Mouse (Mus musculus): ENCODE measurements around the gene 4921517D22Rik.

DNA sequence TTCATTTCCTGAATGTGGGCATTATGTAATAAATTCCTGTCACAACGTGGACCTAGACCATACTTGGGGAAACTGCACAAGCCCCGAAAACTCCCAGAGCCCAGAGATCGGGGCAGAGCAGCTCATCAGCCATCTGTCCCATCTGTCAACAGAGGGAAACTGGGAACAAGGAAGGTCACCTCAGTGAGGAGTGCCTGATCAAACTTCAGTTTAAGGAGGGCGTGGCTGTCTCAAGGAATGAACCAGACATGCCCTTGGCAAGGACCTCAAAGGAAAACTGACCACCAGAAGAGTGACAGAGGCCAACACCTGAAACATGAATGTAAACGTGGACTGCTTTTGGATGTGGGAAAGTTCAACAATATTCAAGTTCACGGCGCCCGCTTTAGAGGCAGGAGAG is 32.5 kb downstream of the 4921517D22Rik start:
- TF ChIP-seq CTCF (IDR thresholded peaks at IDR 0.05) (no peak), EP300 (IDR thresholded peaks at IDR 0.05) (no peak)
